Comparison of ENCODE assay signal across 9 mouse cellular contexts in genomic region chr5:104115890-104116289, GRCm38 (mm10). TPM values are rescaled to one million over a fixed set of nuclear protein-coding genes. Genes with fewer than 3 reads are reported as not detected.
DNase-seq lines count a peak whose midpoint lies in the region; ATAC-seq and TF ChIP-seq lines count a peak whose summit lies in the region.
"Had no signal": no experiment of that assay in that cellular context is flagged by ENCODE, and none has a peak within 500 bp of the region (broad histone marks: within the 10 kb centered on the region; RNA-seq: fewer than 3 reads in every experiment).

No protein-coding gene starts in this region.

- peak overlapping the region; percentile 92 for H3K27ac ChIP-seq in brown adipose tissue, adult 24 weeks (replicated peaks; ENCODE audit: low read depth, low read length)
- H3K27ac ChIP-seq in heart, embryonic 13.5 days (replicated peaks), result peak overlapping the region; percentile 77
- H3K27ac ChIP-seq in lung, embryonic 14.5 days (ENCODE audit: low read depth), result peak overlapping the region; percentile 96
- no peak overlapping the region for H3K27ac ChIP-seq in forebrain, embryonic 15.5 days (replicated peaks)
- H3K27ac ChIP-seq: liver, embryonic 14.5 days had no signal

- no peaks in the 10 kb centered on the region for H3K9me3 ChIP-seq in heart, embryonic 13.5 days
- no peaks in the 10 kb centered on the region for H3K9me3 ChIP-seq in lung, embryonic 14.5 days (ENCODE audit: low read depth, low read length)
- no peaks in the 10 kb centered on the region for H3K9me3 ChIP-seq in forebrain, embryonic 15.5 days

- 66% methylated on average over 4 of the region's 4 CpGs for WGBS in heart, embryonic 13.5 days
- WGBS in lung, embryonic 14.5 days, result 60% methylated on average over 4 of the region's 4 CpGs
- 78% methylated on average over 4 of the region's 4 CpGs for WGBS in forebrain, embryonic 15.5 days

- peaks cover 2% of the 10 kb centered on the region; the same call in 1 of the 2 replicates for H3K4me1 ChIP-seq in brown adipose tissue, adult 24 weeks (ENCODE audit: control insufficient read depth, insufficient read depth, insufficient read length, low read length)
- H3K4me1 ChIP-seq in heart, embryonic 13.5 days, result peaks cover 55% of the 10 kb centered on the region
- peaks cover 28% of the 10 kb centered on the region for H3K4me1 ChIP-seq in lung, embryonic 14.5 days (ENCODE audit: insufficient read depth)
- H3K4me1 ChIP-seq in forebrain, embryonic 15.5 days, result peaks cover 37% of the 10 kb centered on the region

- TF ChIP-seq CTCF in lung, embryonic 14.5 days (IDR thresholded peaks at IDR 0.05; ENCODE audit: low read depth), result no peak

- ATAC-seq in heart, embryonic 13.5 days (ENCODE audit: extremely low read depth, insufficient number of reproducible peaks, low FRiP score, low TSS enrichment), result no peak
- ATAC-seq in lung, embryonic 14.5 days (ENCODE audit: insufficient read depth), result no peak
- ATAC-seq in forebrain, embryonic 15.5 days (replicated peaks), result no peak

- H3K9ac ChIP-seq in heart, embryonic 13.5 days, result no peak overlapping the region
- H3K9ac ChIP-seq in lung, embryonic 14.5 days, result no peak overlapping the region
- H3K9ac ChIP-seq in forebrain, embryonic 15.5 days (replicated peaks), result no peak overlapping the region
- H3K9ac ChIP-seq: liver, embryonic 14.5 days had no signal

- no peak overlapping the region for H3K4me2 ChIP-seq in heart, embryonic 13.5 days
- H3K4me2 ChIP-seq in lung, embryonic 14.5 days, result no peak overlapping the region
- H3K4me2 ChIP-seq in forebrain, embryonic 15.5 days (replicated peaks), result no peak overlapping the region

- H3K36me3 ChIP-seq in heart, embryonic 13.5 days, result no peaks in the 10 kb centered on the region
- no peaks in the 10 kb centered on the region for H3K36me3 ChIP-seq in lung, embryonic 14.5 days (ENCODE audit: insufficient read depth)
- no peaks in the 10 kb centered on the region for H3K36me3 ChIP-seq in forebrain, embryonic 15.5 days

- DNase-seq in kidney, adult 9 months, result peak; percentile 45
- no peak for DNase-seq in kidney, postnatal 4 days
- DNase-seq in lung, embryonic 14.5 days, result peak; percentile 84
- DNase-seq in T-cell, adult 2 months (ENCODE audit: low spot score), result no peak
- no peak for DNase-seq in Muller cell, postnatal 12 days (ENCODE audit: inconsistent ontology term)

- no peak overlapping the region for H3K4me3 ChIP-seq in brown adipose tissue, adult 24 weeks (ENCODE audit: insufficient read depth, low read depth, low read length)
- no peak overlapping the region for H3K4me3 ChIP-seq in heart, embryonic 13.5 days
- no peak overlapping the region for H3K4me3 ChIP-seq in lung, embryonic 14.5 days (ENCODE audit: low read depth, low read length)
- H3K4me3 ChIP-seq in forebrain, embryonic 15.5 days, result no peak overlapping the region

- no peaks in the 10 kb centered on the region for H3K27me3 ChIP-seq in heart, embryonic 13.5 days (replicated peaks)
- H3K27me3 ChIP-seq in lung, embryonic 14.5 days (ENCODE audit: insufficient read depth, low read length), result no peaks in the 10 kb centered on the region
- H3K27me3 ChIP-seq in forebrain, embryonic 15.5 days, result no peaks in the 10 kb centered on the region

RNA-seq across cellular contexts. Expression of gene Sparcl1, which starts 2.4 kb away (rescaled TPM):
- polyA plus RNA-seq in brown adipose tissue, adult 24 weeks (2012; ENCODE audit: insufficient read depth, insufficient read length, missing spikeins), result 101 and 132 TPM in 2 replicates
- polyA plus RNA-seq in heart, embryonic 13.5 days (2015; fragmentation: Nextera tagmentation; extraction: Ambion mirVana), result 45.7 and 47.3 TPM in 2 replicates
- polyA plus RNA-seq in lung, embryonic 14.5 days (2014; fragmentation: Nextera tagmentation; extraction: Ambion mirVana), result 296 and 307 TPM in 2 replicates
- polyA plus RNA-seq in forebrain, embryonic 15.5 days (2015; fragmentation: Nextera tagmentation; extraction: Ambion mirVana), result 84.2 and 92.8 TPM in 2 replicates

RNA-seq across cellular contexts. Expression of gene Gm17660, which starts 38.5 kb away (rescaled TPM):
- not detected in 2 replicates for polyA plus RNA-seq in brown adipose tissue, adult 24 weeks (2012; ENCODE audit: insufficient read depth, insufficient read length, missing spikeins)
- polyA plus RNA-seq in heart, embryonic 13.5 days (2015; fragmentation: Nextera tagmentation; extraction: Ambion mirVana), result not detected in 2 replicates
- not detected in 2 replicates for polyA plus RNA-seq in lung, embryonic 14.5 days (2014; fragmentation: Nextera tagmentation; extraction: Ambion mirVana)
- 0.47 TPM in 1 of 2 replicates, not detected in the other for polyA plus RNA-seq in forebrain, embryonic 15.5 days (2015; fragmentation: Nextera tagmentation; extraction: Ambion mirVana)
- polyA plus RNA-seq: liver, embryonic 14.5 days had no signal

RNA-seq across cellular contexts. Expression of gene Dspp, which starts 54.6 kb away (rescaled TPM):
- polyA plus RNA-seq in brown adipose tissue, adult 24 weeks (2012; ENCODE audit: insufficient read depth, insufficient read length, missing spikeins), result not detected in 2 replicates
- polyA plus RNA-seq in heart, embryonic 13.5 days (2015; fragmentation: Nextera tagmentation; extraction: Ambion mirVana), result not detected in 2 replicates
- not detected in 2 replicates for polyA plus RNA-seq in lung, embryonic 14.5 days (2014; fragmentation: Nextera tagmentation; extraction: Ambion mirVana)
- polyA plus RNA-seq in forebrain, embryonic 15.5 days (2015; fragmentation: Nextera tagmentation; extraction: Ambion mirVana), result 0.06 TPM in 1 of 2 replicates, not detected in the other
- polyA plus RNA-seq: liver, embryonic 14.5 days had no signal

Comparison
In these comparisons a context has a peak if more than half of its experiments do, and no peak if none do; other contexts are left out.
1. DNase-seq: peak in kidney, adult 9 months (single experiment) and lung, embryonic 14.5 days (single experiment); none in kidney, postnatal 4 days (0 of 2), T-cell, adult 2 months (single experiment) and Muller cell, postnatal 12 days (single experiment).